Comparison of ENCODE assay signal across 35 mouse cellular contexts in genomic region chr12:56769421-56769820, GRCm38 (mm10).
"Had no signal": no experiment of that assay in that cellular context is flagged by ENCODE, and none has a peak within 500 bp of the region (broad histone marks: within the 10 kb centered on the region; RNA-seq: fewer than 3 reads in every experiment).

No protein-coding gene starts in this region.

- H3K27me3 ChIP-seq: heart, embryonic 12.5 days; heart, embryonic 13.5 days; heart, embryonic 15.5 days; hindbrain, embryonic 12.5 days; hindbrain, embryonic 13.5 days; hindbrain, embryonic 15.5 days; intestine, embryonic 15.5 days; kidney, embryonic 15.5 days had no signal

- H3K4me2 ChIP-seq: heart, embryonic 11.5 days; heart, embryonic 12.5 days; heart, embryonic 13.5 days; heart, embryonic 15.5 days; hindbrain, embryonic 12.5 days; hindbrain, embryonic 13.5 days; hindbrain, embryonic 14.5 days; hindbrain, embryonic 15.5 days; intestine, embryonic 15.5 days; kidney, embryonic 15.5 days had no signal

- ATAC-seq: hindbrain, embryonic 16.5 days; hindbrain, postnatal 0 days; inflammation-experienced regulatory T-cells, adult 6 months; intestine, embryonic 15.5 days; intestine, embryonic 16.5 days; intestine, postnatal 0 days had no signal

- H3K27ac ChIP-seq: heart, embryonic 10.5 days; heart, embryonic 13.5 days; heart, embryonic 15.5 days; hindbrain, embryonic 10.5 days; hindbrain, embryonic 12.5 days; hindbrain, embryonic 13.5 days; hindbrain, embryonic 14.5 days; hindbrain, embryonic 15.5 days; hindbrain, postnatal 0 days; intestine, embryonic 15.5 days; kidney, embryonic 15.5 days; kidney, postnatal 0 days; layer of hippocampus, adult 2 months had no signal

- H3K4me1 ChIP-seq: heart, embryonic 10.5 days; heart, embryonic 12.5 days; heart, embryonic 13.5 days; heart, embryonic 15.5 days; hindbrain, embryonic 10.5 days; hindbrain, embryonic 12.5 days; hindbrain, embryonic 13.5 days; hindbrain, embryonic 15.5 days; intestine, embryonic 15.5 days; kidney, embryonic 15.5 days had no signal

- DNase-seq: heart, postnatal 10 days; heart, postnatal 14 days; heart, postnatal 36 days; heart, postnatal 4 days; kidney, adult 11 months; kidney, adult 18-20 months; kidney, adult 2 months; kidney, adult 8-10 months; kidney, adult 9 months; kidney, postnatal 10 days; kidney, postnatal 14 days; kidney, postnatal 25 days; kidney, postnatal 36 days; kidney, postnatal 4 days; layer of hippocampus, adult 9-11 months; layer of hippocampus, postnatal 36 days had no signal

- H3K9ac ChIP-seq: heart, embryonic 12.5 days; heart, embryonic 13.5 days; heart, embryonic 15.5 days; hindbrain, embryonic 12.5 days; hindbrain, embryonic 13.5 days; hindbrain, embryonic 14.5 days; hindbrain, embryonic 15.5 days; intestine, embryonic 15.5 days; kidney, embryonic 15.5 days had no signal

- H3K4me3 ChIP-seq: heart, embryonic 10.5 days; heart, embryonic 12.5 days; heart, embryonic 13.5 days; heart, embryonic 15.5 days; hindbrain, embryonic 10.5 days; hindbrain, embryonic 12.5 days; hindbrain, embryonic 13.5 days; hindbrain, embryonic 15.5 days; intestine, embryonic 15.5 days; kidney, embryonic 15.5 days; layer of hippocampus, adult 2 months had no signal

- H3K36me3 ChIP-seq: heart, embryonic 10.5 days; heart, embryonic 12.5 days; heart, embryonic 13.5 days; heart, embryonic 15.5 days; hindbrain, embryonic 10.5 days; hindbrain, embryonic 12.5 days; hindbrain, embryonic 13.5 days; hindbrain, embryonic 15.5 days; intestine, embryonic 15.5 days; kidney, embryonic 15.5 days had no signal

- H3K9me3 ChIP-seq: heart, embryonic 10.5 days; heart, embryonic 12.5 days; heart, embryonic 13.5 days; heart, embryonic 15.5 days; hindbrain, embryonic 10.5 days; hindbrain, embryonic 12.5 days; hindbrain, embryonic 13.5 days; hindbrain, embryonic 15.5 days; intestine, embryonic 15.5 days; kidney, embryonic 15.5 days had no signal
